Mouse (Mus musculus) lung, embryonic 16.5 days (tissue): ENCODE data around the gene Gzmg. TPM values are rescaled to one million over a fixed set of nuclear protein-coding genes. Genes with fewer than 3 reads are reported as not detected.
"Not testable (repeated sequence)": the region's sequence is repeated elsewhere in the genome, so short reads cannot be mapped to it uniquely, and the experiment has no call there.

Source experiments
- ATAC-seq: fragments of 200-750 bp; cut with Nextera tagmentation; 2 replicates; pipeline ENCODE4 v1.8.0; 2017; ENCODE audit warnings: low read depth, mild to moderate bottlenecking, moderate library complexity
- H3K27ac ChIP-seq: fragments of 300-500 bp; sonication (generic); 2 replicates; pipeline ENCODE4 v1.5.1; 2014; ENCODE audit warnings: mild to moderate bottlenecking, control low read depth, low read length
- H3K27me3 ChIP-seq: fragments of 300-500 bp; sonication (generic); 2 replicates; pipeline ENCODE4 v1.6.1; 2014; ENCODE audit warnings: low read depth, low read length, mixed read lengths; ENCODE audit not compliant: control insufficient read depth, insufficient read depth
- H3K36me3 ChIP-seq: fragments of 300-500 bp; sonication (generic); 2 replicates; pipeline ENCODE4 v1.6.1; 2014; ENCODE audit warnings: low read length; ENCODE audit not compliant: control insufficient read depth, insufficient read depth
- H3K4me1 ChIP-seq: fragments of 300-500 bp; sonication (generic); replicated peaks from 2 replicates; pipeline ENCODE4 v1.6.1; 2014; ENCODE audit warnings: low read length, mixed read lengths; ENCODE audit not compliant: control insufficient read depth, insufficient read depth
- H3K4me2 ChIP-seq: fragments of 300-500 bp; sonication (generic); 2 replicates; pipeline ENCODE4 v1.6.1; 2014; ENCODE audit warnings: low read depth, low read length, control low read depth
- H3K4me3 ChIP-seq: fragments of 300-500 bp; sonication (generic); 2 replicates; pipeline ENCODE4 v1.5.1; 2014; ENCODE audit warnings: mild to moderate bottlenecking, low read length, control low read depth
- H3K9ac ChIP-seq: fragments of 300-500 bp; sonication (generic); 2 replicates; pipeline ENCODE4 v1.6.1; 2014; ENCODE audit warnings: low read length, control low read depth
- H3K9me3 ChIP-seq: fragments of 300-500 bp; sonication (generic); 2 replicates; pipeline ENCODE4 v1.6.1; 2016; ENCODE audit warnings: low read length; ENCODE audit not compliant: control insufficient read depth
- WGBS: fragments of 180-500 bp; shearing (Covaris S2); extraction: QIAGEN DNeasy Blood & Tissue Kit; methylation state at CpG from one replicate; pipeline ENCODE4 v1.1.7; 2014; 5-methylcytosine and 5-hydroxymethylcytosine counted together
- polyA plus RNA-seq: library from polyadenylated mRNA; unstranded; fragments of >200 nt; fragmentation: Nextera tagmentation; extraction: Ambion mirVana; gene quantifications from 2 replicates; pipeline ENCODE4 v1.2.1, GENCODE M21; 2015

Gene Gzmg
- polyA plus RNA-seq, 1 experiment from 2014 or later, result not detected

GRCm38 (mm10) chr14:56168009-56168408 is 8.6 kb upstream of the Gzmg start:
- H3K4me1 ChIP-seq, result no peaks in the 10 kb centered on the region
- WGBS, result 68% methylated on average over 6 of the region's 6 CpGs

GRCm38 (mm10) chr14:56162109-56162508 is 2.7 kb upstream of the Gzmg start:
- no peak for ATAC-seq

More at GRCm38 (mm10) chr14:56168009-56168408, 8.6 kb upstream of the Gzmg start:
- no peak for ATAC-seq
- H3K9me3 ChIP-seq, result no peaks in the 10 kb centered on the region
- no peak overlapping the region for H3K4me3 ChIP-seq
- no peaks in the 10 kb centered on the region for H3K27me3 ChIP-seq
- H3K4me2 ChIP-seq, result no peak overlapping the region
- no peak overlapping the region for H3K27ac ChIP-seq
- no peak overlapping the region for H3K9ac ChIP-seq
- no peaks in the 10 kb centered on the region for H3K36me3 ChIP-seq

GRCm38 (mm10) chr14:56155340-56155739 is 4.0 kb downstream of the Gzmg start:
- Histone ChIP-seq H3K4me3 (no peak overlapping the region), H3K4me2 (no peak overlapping the region), H3K4me1 (no peaks in the 10 kb centered on the region), H3K27me3 (no peaks in the 10 kb centered on the region), H3K36me3 (no peaks in the 10 kb centered on the region), H3K9ac (no peak overlapping the region), H3K9me3 (no peaks in the 10 kb centered on the region), H3K27ac (no peak overlapping the region)
- WGBS, result 72% methylated on average over 2 of the region's 2 CpGs
- ATAC-seq, result no peak

More at GRCm38 (mm10) chr14:56162109-56162508, 2.7 kb upstream of the Gzmg start:
- no peak overlapping the region for H3K4me2 ChIP-seq
- no peaks in the 10 kb centered on the region for H3K27me3 ChIP-seq
- WGBS, result 81% methylated on average over 2 of the region's 2 CpGs
- no peak overlapping the region for H3K9ac ChIP-seq
- H3K36me3 ChIP-seq, result no peaks in the 10 kb centered on the region
- no peaks in the 10 kb centered on the region for H3K9me3 ChIP-seq
- no peak overlapping the region for H3K4me3 ChIP-seq
- H3K27ac ChIP-seq, result no peak overlapping the region
- no peaks in the 10 kb centered on the region for H3K4me1 ChIP-seq

GRCm38 (mm10) chr14:56133675-56134074 is 25.7 kb downstream of the Gzmg start:
- 69% methylated on average over 1 of the region's 1 CpGs for WGBS
- H3K4me2 ChIP-seq, H3K36me3 ChIP-seq, H3K9me3 ChIP-seq, ATAC-seq, H3K27me3 ChIP-seq, H3K4me3 ChIP-seq, H3K9ac ChIP-seq, H3K4me1 ChIP-seq, H3K27ac ChIP-seq: not testable (repeated sequence)

- H3K4me1 ChIP-seq, H3K9me3 ChIP-seq, H3K4me2 ChIP-seq, H3K27ac ChIP-seq, H3K36me3 ChIP-seq, H3K4me3 ChIP-seq, H3K9ac ChIP-seq, ATAC-seq, H3K27me3 ChIP-seq: not testable (repeated sequence)
- 67% methylated on average over 2 of the region's 2 CpGs for WGBS
These were observed 26.9 kb downstream of the Gzmg start, which contains the start of gene Gzmd for GRCm38 (mm10) chr14:56132508-56132907. Gene Gzmd (minus strand): TSS chr14:56132608.

GRCm38 (mm10) chr14:56128341-56128740 is 31.0 kb downstream of the Gzmg start:
- no peak overlapping the region for H3K4me3 ChIP-seq
- no peak overlapping the region for H3K27ac ChIP-seq
- H3K4me1 ChIP-seq, result no peaks in the 10 kb centered on the region
- no peaks in the 10 kb centered on the region for H3K27me3 ChIP-seq
- no peaks in the 10 kb centered on the region for H3K9me3 ChIP-seq
- 42% methylated on average over 3 of the region's 3 CpGs for WGBS
- no peak overlapping the region for H3K4me2 ChIP-seq
- no peaks in the 10 kb centered on the region for H3K36me3 ChIP-seq
- H3K9ac ChIP-seq, result no peak overlapping the region
- ATAC-seq, result no peak

- WGBS, result 80% methylated on average over 3 of the region's 3 CpGs
- Histone ChIP-seq H3K27ac (no peak overlapping the region), H3K9me3 (no peaks in the 10 kb centered on the region), H3K27me3 (no peaks in the 10 kb centered on the region), H3K4me3 (no peak overlapping the region), H3K4me1 (no peaks in the 10 kb centered on the region), H3K4me2 (no peak overlapping the region), H3K36me3 (no peaks in the 10 kb centered on the region), H3K9ac (no peak overlapping the region)
- ATAC-seq, result no peak
These were observed 35.9 kb downstream of the Gzmg start for GRCm38 (mm10) chr14:56123516-56123915.

- no peak within 1 kb of the TSS for H3K4me2 ChIP-seq
- no peak for ATAC-seq
- H3K36me3 ChIP-seq, result no peaks in the 10 kb centered on the region
- H3K27me3 ChIP-seq, result no peaks in the 10 kb centered on the region
- no peaks in the 10 kb centered on the region for H3K9me3 ChIP-seq
- no peak within 1 kb of the TSS for H3K27ac ChIP-seq
- no peak within 1 kb of the TSS for H3K4me3 ChIP-seq
- H3K4me1 ChIP-seq, result no peaks in the 10 kb centered on the region
- H3K9ac ChIP-seq, result no peak within 1 kb of the TSS
These were observed 38.9 kb downstream of the Gzmg start, which contains the start of gene Gzme for GRCm38 (mm10) chr14:56120525-56120924. Gene Gzme (minus strand): TSS chr14:56120625.

GRCm38 (mm10) chr14:56115531-56116310 is 43.7 kb downstream of the Gzmg start:
- H3K4me2 ChIP-seq, H3K4me1 ChIP-seq, H3K9ac ChIP-seq, ATAC-seq, H3K9me3 ChIP-seq, H3K27ac ChIP-seq, H3K27me3 ChIP-seq, H3K36me3 ChIP-seq, H3K4me3 ChIP-seq: not testable (repeated sequence)
- 90% methylated on average over 33 of the region's 33 CpGs for WGBS
